Mouse (Mus musculus) embryonic fibroblast, embryonic 13.5 days (primary cell): ENCODE measurements around the gene Lrmp. TPM values are rescaled to one million over a fixed set of nuclear protein-coding genes. Genes with fewer than 3 reads are reported as not detected.
A peak's percentile ranks its signal among the peaks of the same experiment; 100 is the strongest.

Source experiments
- H3K27ac ChIP-seq: 2 replicates; pipeline ENCODE4 v1.5.1; 2012; ENCODE audit warnings: low read length, control low read depth, inconsistent platforms; ENCODE audit not compliant: insufficient read depth
- H3K4me1 ChIP-seq: 2 replicates; pipeline ENCODE4 v1.6.1; 2011; ENCODE audit warnings: low read length; ENCODE audit not compliant: control insufficient read depth, insufficient read depth
- H3K4me3 ChIP-seq: 2 replicates; pipeline ENCODE4 v1.5.1; 2011; ENCODE audit warnings: mild to moderate bottlenecking, control low read depth, low read length; ENCODE audit not compliant: insufficient read depth
- CTCF ChIP-seq: IDR thresholded peaks from 2 replicates; pipeline ENCODE4 v1.5.1; 2011; ENCODE audit warnings: mild to moderate bottlenecking, control low read depth, low read length, moderate library complexity, borderline replicate concordance; ENCODE audit not compliant: insufficient read depth
- POLR2A ChIP-seq: IDR thresholded peaks from 2 replicates; pipeline ENCODE4 v1.6.1; 2011; ENCODE audit warnings: low read depth, mild to moderate bottlenecking, control low read depth, low read length, moderate library complexity
- polyA plus RNA-seq: library from polyadenylated mRNA; stranded (reverse); fragments of >200 nt; gene quantifications from 2 replicates; pipeline ENCODE4 v1.2.4, GENCODE M21; 2011; ENCODE audit warnings: low read depth; ENCODE audit not compliant: missing spikeins, insufficient read length

Lrmp gene
- polyA plus RNA-seq, 1 experiment: 0.72 TPM

DNA sequence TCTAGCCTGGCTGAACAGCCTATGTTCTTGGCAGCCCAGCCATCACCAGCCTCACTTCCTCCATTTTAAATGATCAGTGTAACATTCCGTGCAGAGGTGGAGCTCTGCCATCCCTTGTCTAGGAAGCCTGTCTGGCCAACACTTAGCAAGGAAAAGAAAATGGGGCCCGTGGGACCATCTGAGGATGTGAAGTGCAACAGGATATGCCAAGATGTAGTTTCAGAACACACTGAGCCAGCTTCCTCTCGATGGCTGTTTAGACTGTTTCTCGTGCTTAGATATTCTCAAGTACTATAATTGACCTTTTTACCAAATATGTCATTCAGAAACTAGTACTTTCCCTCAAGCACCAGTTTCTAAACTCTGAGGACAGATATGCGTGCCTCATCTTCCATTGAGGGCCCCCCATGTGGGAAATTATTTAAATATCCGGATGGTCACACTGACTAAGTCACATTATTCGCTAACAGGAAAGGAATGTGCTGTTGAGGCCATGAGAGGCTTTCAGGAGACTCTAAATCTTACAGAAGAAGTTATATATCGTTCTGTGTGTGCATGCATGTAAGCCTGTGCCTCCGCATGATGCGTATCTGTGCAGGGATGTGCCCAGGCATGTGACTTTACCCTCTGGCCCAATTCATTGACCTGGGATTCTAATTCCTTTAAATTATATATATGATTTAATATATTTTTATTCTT is 11.1 kb upstream of the Lrmp start:
- Histone ChIP-seq H3K27ac (peak overlapping the region; percentile 82), H3K4me1 (peaks cover 2% of the 10 kb centered on the region; the same call in 1 of the 2 replicates), H3K4me3 (no peak overlapping the region)
- TF ChIP-seq POLR2A: no peak
- TF ChIP-seq CTCF: no peak

DNA sequence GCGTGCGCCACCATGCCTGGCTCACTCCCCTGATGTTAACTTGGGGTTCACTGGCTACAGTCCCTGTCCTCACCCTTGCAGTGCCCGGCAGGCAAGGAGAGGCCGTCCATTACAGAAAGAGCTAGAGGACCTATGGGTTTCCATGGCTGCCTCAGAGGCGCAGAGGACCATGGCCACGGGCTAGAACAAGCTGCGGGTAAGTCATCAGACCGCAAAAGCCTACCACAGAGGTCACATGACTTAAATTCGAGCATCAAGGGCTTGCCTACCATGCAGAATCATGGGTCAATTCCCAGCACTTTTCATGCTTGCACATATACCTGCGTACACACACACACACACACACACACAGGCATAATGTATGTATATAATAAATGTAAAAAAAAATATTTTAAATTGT is 10.0 kb upstream of the Lrmp start:
- no peak overlapping the region for H3K27ac ChIP-seq
- H3K4me3 ChIP-seq: no peak overlapping the region
- peaks cover 2% of the 10 kb centered on the region; the same call in 1 of the 2 replicates for H3K4me1 ChIP-seq
- TF ChIP-seq CTCF (no peak), POLR2A (no peak)

DNA sequence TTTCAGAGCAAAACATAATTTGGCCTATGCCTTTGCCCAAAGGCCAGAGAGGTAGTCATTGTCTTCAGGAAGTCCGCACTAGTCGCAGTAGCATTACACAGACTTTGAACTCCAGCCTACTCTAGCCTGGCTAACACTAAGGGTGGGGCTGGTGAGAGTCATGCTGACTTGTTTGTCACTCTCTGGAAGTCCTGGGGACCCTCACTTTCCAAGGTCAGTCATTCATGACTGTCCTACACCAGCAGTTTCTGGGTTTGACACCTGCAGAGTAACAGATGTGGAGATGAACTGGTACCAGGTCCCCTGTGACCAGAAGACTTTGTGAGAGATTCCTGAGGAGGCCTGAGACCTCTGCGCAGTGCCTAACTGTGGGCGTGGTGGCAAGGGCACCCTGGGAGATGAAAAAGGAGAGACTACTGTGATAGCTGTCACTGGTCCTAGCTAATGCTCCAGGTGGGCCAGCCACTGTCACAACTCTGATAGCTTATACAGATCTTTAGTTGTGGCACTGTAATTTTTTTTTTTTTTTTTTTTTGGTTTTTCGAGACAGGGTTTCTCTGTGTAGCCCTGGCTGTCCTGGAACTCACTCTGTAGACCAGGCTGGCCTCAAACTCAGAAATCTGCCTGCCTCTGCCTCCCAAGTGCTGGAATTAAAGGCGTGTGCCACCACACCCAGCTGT is 9.2 kb upstream of the Lrmp start:
- TF ChIP-seq POLR2A: no peak
- no peak for TF ChIP-seq CTCF
- Histone ChIP-seq H3K4me1 (peaks cover 2% of the 10 kb centered on the region; the same call in 1 of the 2 replicates), H3K27ac (no peak overlapping the region), H3K4me3 (no peak overlapping the region)

DNA sequence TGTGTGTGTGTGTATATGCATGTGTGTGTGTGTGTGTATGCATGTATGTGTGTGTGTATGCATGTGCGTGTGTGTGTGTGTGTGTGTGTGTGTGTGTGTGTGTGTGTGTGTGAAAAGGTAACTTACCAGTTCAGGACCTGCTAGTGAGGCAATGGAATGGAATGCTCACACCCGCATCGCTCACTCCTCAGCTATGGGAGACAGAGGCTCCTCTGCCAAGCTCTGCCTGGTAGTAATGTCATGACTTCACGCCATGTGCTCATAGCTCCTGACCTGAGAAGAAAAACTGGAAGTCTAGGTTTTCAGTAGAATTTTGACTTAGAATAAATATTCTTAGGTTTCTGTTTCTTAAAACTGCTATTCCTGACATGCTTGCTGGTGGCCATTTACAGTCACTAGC is 4.7 kb upstream of the Lrmp start:
- Histone ChIP-seq H3K27ac (no peak overlapping the region), H3K4me1 (no peaks in the 10 kb centered on the region), H3K4me3 (no peak overlapping the region)
- TF ChIP-seq CTCF (no peak), POLR2A (no peak)

DNA sequence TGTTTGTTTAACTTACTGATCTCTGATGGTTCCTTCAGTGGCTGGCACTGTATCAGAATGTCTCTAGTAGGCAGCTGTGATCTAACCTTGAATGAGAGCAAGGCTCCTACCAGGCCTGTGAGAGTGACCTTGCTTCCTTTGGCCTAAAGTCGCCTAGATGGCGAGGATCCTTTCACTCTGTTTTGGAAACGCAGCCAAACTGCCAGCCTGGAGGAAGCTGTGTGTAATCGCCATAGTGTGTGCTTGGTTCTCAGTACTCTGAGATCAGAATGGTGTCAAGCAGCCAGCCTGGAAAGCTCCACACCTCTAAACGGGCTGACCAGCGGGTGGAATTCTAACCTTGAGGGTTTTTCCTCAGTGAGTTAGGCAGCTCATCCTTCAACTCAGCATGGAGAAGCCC is 2.6 kb upstream of the Lrmp start:
- H3K27ac ChIP-seq: no peak overlapping the region
- H3K4me3 ChIP-seq: no peak overlapping the region
- no peak for TF ChIP-seq POLR2A
- TF ChIP-seq CTCF: no peak
- no peaks in the 10 kb centered on the region for H3K4me1 ChIP-seq

DNA sequence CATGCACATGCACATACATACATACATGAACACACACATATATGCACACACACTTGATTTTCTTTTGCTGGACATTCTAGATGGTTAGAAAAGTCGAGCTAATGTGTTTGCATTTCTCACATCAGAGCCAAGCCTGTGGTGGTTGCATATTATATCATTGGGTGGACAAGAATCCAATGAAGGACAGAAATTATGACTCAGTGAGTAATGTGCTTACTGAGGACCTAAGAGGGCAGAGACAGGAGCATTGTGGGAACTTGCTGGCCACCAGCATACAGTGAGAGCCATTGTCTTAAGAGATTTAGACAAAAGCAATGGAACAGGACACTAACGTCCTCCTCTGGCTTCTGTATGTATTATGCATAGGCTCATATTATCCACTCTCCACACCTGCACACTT is 892 bp upstream of the Lrmp start:
- TF ChIP-seq POLR2A (no peak), CTCF (no peak)
- H3K27ac ChIP-seq: no peak overlapping the region
- H3K4me3 ChIP-seq: no peak overlapping the region
- no peaks in the 10 kb centered on the region for H3K4me1 ChIP-seq

DNA sequence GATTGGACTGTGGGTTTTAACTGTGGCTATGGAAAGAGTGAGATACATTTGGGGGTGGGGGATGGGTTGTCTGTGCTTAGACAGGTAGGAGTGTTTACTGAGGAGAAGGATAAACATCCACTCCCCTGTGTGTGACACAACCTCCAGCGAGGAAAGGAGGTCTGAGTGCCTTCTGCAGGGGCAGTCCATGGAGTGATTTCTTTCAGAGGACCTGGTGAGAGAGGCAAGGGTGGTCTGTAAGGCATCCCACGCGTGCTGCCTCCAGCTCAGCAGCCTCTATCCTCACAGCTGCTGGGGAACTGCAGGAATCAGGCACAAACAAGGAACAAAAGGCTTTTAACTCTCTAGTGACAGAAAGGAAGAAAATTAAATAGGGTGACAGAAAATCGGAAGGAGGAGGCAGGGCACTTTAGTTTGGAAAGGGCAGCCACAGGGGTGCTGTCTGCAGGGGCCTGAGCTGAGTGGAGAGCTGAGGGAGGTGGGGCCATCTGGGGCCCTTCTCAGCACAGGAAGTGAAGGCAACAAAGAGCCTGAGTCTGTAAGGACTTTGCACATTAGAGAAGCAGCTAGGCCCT is 732 bp downstream of the Lrmp start:
- H3K4me3 ChIP-seq: no peak overlapping the region
- TF ChIP-seq POLR2A (no peak), CTCF (no peak)
- peaks cover 6% of the 10 kb centered on the region; the same call in 1 of the 2 replicates for H3K4me1 ChIP-seq
- no peak overlapping the region for H3K27ac ChIP-seq

DNA sequence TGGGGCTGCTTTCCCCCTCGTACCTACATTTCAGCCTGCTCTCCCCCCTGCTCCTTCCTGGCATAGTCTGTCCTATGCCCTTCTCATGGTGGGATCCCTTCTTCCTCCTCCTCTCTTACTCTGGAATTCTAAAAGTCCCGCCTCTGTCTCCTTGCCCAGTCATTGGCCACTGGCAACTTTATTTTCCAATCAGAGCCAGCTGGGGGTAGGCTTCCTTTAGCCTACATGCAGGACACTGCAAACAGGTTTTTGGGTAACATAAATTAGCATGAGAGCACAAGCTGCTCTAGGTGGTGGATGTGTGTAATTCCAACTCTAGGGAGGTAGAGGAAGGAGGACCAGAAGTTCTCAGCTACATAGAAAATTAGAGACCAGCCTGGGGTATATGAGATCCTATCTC is 4.6 kb downstream of the Lrmp start:
- H3K27ac ChIP-seq: no peak overlapping the region
- TF ChIP-seq CTCF: no peak
- no peak for TF ChIP-seq POLR2A
- no peak overlapping the region for H3K4me3 ChIP-seq
- peaks cover 13% of the 10 kb centered on the region; the same call in 1 of the 2 replicates for H3K4me1 ChIP-seq

DNA sequence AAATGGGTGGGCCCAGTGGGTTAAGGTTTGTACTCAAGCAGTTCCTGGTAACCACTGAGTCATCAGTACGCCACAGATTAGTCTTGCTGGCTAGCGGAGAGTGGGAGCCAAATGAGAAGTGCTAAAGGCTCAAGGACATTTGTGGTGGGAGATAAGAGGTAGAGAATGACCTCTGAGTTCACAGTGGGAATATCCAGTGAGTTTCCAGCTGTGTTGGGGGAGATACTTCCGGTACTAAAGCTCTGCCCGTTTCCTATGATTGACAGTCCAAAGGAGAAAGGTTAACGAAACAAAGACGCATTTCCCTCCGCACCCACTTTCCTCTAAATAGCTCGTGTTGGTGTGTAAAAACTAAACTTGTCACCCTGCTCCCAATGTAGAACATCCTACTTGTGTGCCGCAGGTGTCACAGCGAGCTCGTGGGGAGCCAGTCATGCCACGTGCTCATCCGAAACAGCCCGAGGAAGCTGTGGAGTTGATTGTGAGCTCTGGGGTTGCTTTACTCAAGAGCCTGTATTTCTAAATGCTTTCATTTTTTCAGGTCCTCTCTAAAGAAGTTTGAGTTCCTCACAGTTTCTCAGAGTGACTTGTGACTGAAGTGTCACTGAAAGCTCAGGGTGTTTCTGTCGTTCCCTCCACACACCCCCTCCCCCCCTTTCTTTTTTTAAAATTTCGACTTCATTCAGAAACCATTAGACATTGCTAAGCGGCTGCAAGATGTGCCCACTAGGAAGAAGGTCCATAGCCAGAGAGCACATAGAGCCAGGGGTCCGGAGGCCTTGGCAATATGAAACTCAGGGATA is 5.5 kb downstream of the Lrmp start:
- Histone ChIP-seq H3K4me3 (no peak overlapping the region), H3K4me1 (peaks cover 13% of the 10 kb centered on the region; the same call in 1 of the 2 replicates), H3K27ac (no peak overlapping the region)
- TF ChIP-seq POLR2A (no peak), CTCF (no peak)
